In the genomic region with DNA sequence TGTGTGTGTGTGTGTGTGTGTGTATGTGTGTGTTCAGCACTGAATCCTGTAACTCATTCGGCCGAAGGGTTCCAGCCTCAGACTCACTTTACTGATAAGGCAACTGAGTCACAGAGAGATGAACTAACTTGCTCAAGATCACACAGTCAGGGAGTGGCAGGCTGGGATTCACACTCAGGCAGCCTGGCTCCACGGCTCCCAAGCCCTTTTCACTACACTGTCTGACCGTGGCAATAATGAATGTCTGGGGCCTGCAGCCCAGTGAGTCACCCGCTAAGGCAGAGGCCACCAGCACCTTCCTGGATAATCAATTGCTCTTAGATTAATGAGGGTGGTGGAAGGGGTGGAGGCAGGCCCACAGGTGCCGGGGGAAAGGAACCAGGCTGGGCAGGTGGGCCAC, we compare ENCODE assay signal across 16 mouse cellular contexts.
"Had no signal": no experiment of that assay in that cellular context is flagged by ENCODE, and none has a peak within 500 bp of the region (broad histone marks: within the 10 kb centered on the region; RNA-seq: fewer than 3 reads in every experiment).

No protein-coding gene starts in this region.

- H3K27ac ChIP-seq: midbrain, embryonic 12.5 days; neural tube, embryonic 13.5 days; neural tube, embryonic 15.5 days had no signal

- H3K9ac ChIP-seq: lung, embryonic 14.5 days; midbrain, embryonic 12.5 days; neural tube, embryonic 13.5 days; neural tube, embryonic 15.5 days had no signal

- H3K36me3 ChIP-seq: midbrain, embryonic 10.5 days; midbrain, embryonic 12.5 days; neural tube, embryonic 15.5 days had no signal

- H3K4me2 ChIP-seq: lung, embryonic 14.5 days; midbrain, embryonic 12.5 days; neural tube, embryonic 13.5 days; neural tube, embryonic 15.5 days had no signal

- ATAC-seq: midbrain, embryonic 16.5 days had no signal

- H3K4me3 ChIP-seq: midbrain, embryonic 10.5 days; midbrain, embryonic 12.5 days; myocyte; neural tube, embryonic 13.5 days; neural tube, embryonic 15.5 days had no signal

- DNase-seq: lung, adult 18-20 months; lung, embryonic 14.5 days; lung, postnatal 10 days; lung, postnatal 4 days; midbrain, embryonic 14.5 days; right cerebral cortex, postnatal 14 days; spleen, adult 18-20 months; thymus, adult 18-20 months; thymus, postnatal 14 days; thymus, postnatal 36 days had no signal

- H3K9me3 ChIP-seq: midbrain, embryonic 10.5 days; midbrain, embryonic 12.5 days; neural tube, embryonic 13.5 days; neural tube, embryonic 15.5 days had no signal

- H3K27me3 ChIP-seq: midbrain, embryonic 12.5 days; neural tube, embryonic 13.5 days; neural tube, embryonic 15.5 days had no signal
